Mouse (Mus musculus): ENCODE measurements around the gene Irgq. TPM values are rescaled to one million over a fixed set of nuclear protein-coding genes. Genes with fewer than 3 reads are reported as not detected.
"Not testable (repeated sequence)": the region's sequence is repeated elsewhere in the genome, so short reads cannot be mapped to it uniquely, and the experiment has no call there.

Irgq gene
- 2.8 and 3.1 TPM in 2 replicates for polyA plus RNA-seq (2016; fragmentation: Nextera tagmentation; extraction: Ambion mirVana)

GRCm38 (mm10) chr7:24530062-24530931 is at the start of gene Irgq:
Gene Irgq, plus strand, starts transcription at chr7:24530689.
- ATAC-seq = peak; percentile 92
- H3K9ac ChIP-seq = peak within 1 kb of the TSS; percentile 75
- WGBS (ENCODE audit: insufficient replicate concordance) = under 1% methylated on average over 44 of the region's 44 CpGs
- H3K27me3 ChIP-seq (replicated peaks) = peaks cover 12% of the 10 kb centered on the region; the same call in 1 of the 2 replicates
- H3K4me1 ChIP-seq = peaks cover 33% of the 10 kb centered on the region
- H3K4me2 ChIP-seq = peak within 1 kb of the TSS; percentile 93
- peak within 1 kb of the TSS; percentile 81 for H3K27ac ChIP-seq
- H3K9me3 ChIP-seq (replicated peaks) = no peaks in the 10 kb centered on the region
- peaks cover 27% of the 10 kb centered on the region for H3K36me3 ChIP-seq
- peak within 1 kb of the TSS; percentile 74 for H3K4me3 ChIP-seq

- 14% methylated on average over 14 of the region's 14 CpGs for WGBS (ENCODE audit: insufficient replicate concordance)
- Histone ChIP-seq H3K27me3 (replicated peaks) (peaks cover 80% of the 10 kb centered on the region), H3K4me3 (peak overlapping the region; percentile 61), H3K9me3 (replicated peaks) (no peaks in the 10 kb centered on the region; the same call in 1 of the 2 replicates), H3K27ac (no peak overlapping the region), H3K36me3 (no peaks in the 10 kb centered on the region), H3K4me2 (peak overlapping the region; percentile 78), H3K4me1 (peaks cover 14% of the 10 kb centered on the region), H3K9ac (no peak overlapping the region)
- ATAC-seq = peak; percentile 24
Observed at GRCm38 (mm10) chr7:24480986-24481473, 49.5 kb upstream of the Irgq start.

- Histone ChIP-seq H3K9ac (peak within 1 kb of the TSS; percentile 57), H3K4me3 (peak within 1 kb of the TSS; percentile 61), H3K36me3 (no peaks in the 10 kb centered on the region), H3K27me3 (replicated peaks) (peaks cover 86% of the 10 kb centered on the region), H3K4me1 (peaks cover 15% of the 10 kb centered on the region), H3K27ac (no peak within 1 kb of the TSS), H3K9me3 (replicated peaks) (no peaks in the 10 kb centered on the region; the same call in 1 of the 2 replicates), H3K4me2 (peak within 1 kb of the TSS; percentile 78)
- ATAC-seq = peak; percentile 74
- WGBS (ENCODE audit: insufficient replicate concordance) = under 1% methylated on average over 78 of the region's 83 CpGs
Observed at GRCm38 (mm10) chr7:24481474-24482207, 48.8 kb upstream of the Irgq start, which contains the start of gene Cadm4. Gene Cadm4, plus strand, starts transcription at chr7:24482023.

GRCm38 (mm10) chr7:24482208-24483020 is 48.1 kb upstream of the Irgq start:
- no peaks in the 10 kb centered on the region; the same call in 1 of the 2 replicates for H3K9me3 ChIP-seq (replicated peaks)
- 3% methylated on average over 17 of the region's 38 CpGs for WGBS (ENCODE audit: insufficient replicate concordance)
- H3K27me3 ChIP-seq (replicated peaks) = peaks cover 93% of the 10 kb centered on the region
- peak overlapping the region; percentile 57 for H3K9ac ChIP-seq
- peak overlapping the region; percentile 61 for H3K4me3 ChIP-seq
- H3K27ac ChIP-seq = no peak overlapping the region
- H3K4me1 ChIP-seq = peaks cover 21% of the 10 kb centered on the region
- H3K4me2 ChIP-seq = peak overlapping the region; percentile 78
- ATAC-seq = no peak; the same call in 1 of the 2 replicates
- H3K36me3 ChIP-seq = no peaks in the 10 kb centered on the region

GRCm38 (mm10) chr7:24483291-24483690 is 47.2 kb upstream of the Irgq start:
- H3K27ac ChIP-seq; H3K4me3 ChIP-seq; H3K4me2 ChIP-seq; H3K9ac ChIP-seq; H3K9me3 ChIP-seq (replicated peaks); H3K36me3 ChIP-seq; ATAC-seq: not testable (repeated sequence)
- 37% methylated on average over 6 of the region's 6 CpGs for WGBS (ENCODE audit: insufficient replicate concordance)
- Histone ChIP-seq H3K4me1 (peaks cover 21% of the 10 kb centered on the region), H3K27me3 (replicated peaks) (peaks cover 90% of the 10 kb centered on the region)

GRCm38 (mm10) chr7:24485481-24485880 is 45.0 kb upstream of the Irgq start:
- H3K4me1 ChIP-seq = peaks cover 21% of the 10 kb centered on the region
- no peak overlapping the region for H3K27ac ChIP-seq
- no peak for ATAC-seq
- no peak overlapping the region for H3K9ac ChIP-seq
- no peak overlapping the region for H3K4me3 ChIP-seq
- WGBS (ENCODE audit: insufficient replicate concordance) = 64% methylated on average over 9 of the region's 9 CpGs
- H3K36me3 ChIP-seq = no peaks in the 10 kb centered on the region
- no peak overlapping the region for H3K4me2 ChIP-seq
- peaks cover 73% of the 10 kb centered on the region for H3K27me3 ChIP-seq (replicated peaks)
- no peaks in the 10 kb centered on the region for H3K9me3 ChIP-seq (replicated peaks)

GRCm38 (mm10) chr7:24486654-24487130 is 43.8 kb upstream of the Irgq start:
- Histone ChIP-seq H3K27me3 (replicated peaks) (peaks cover 64% of the 10 kb centered on the region), H3K36me3 (no peaks in the 10 kb centered on the region), H3K27ac (no peak overlapping the region), H3K4me2 (no peak overlapping the region), H3K9ac (no peak overlapping the region), H3K9me3 (replicated peaks) (no peaks in the 10 kb centered on the region), H3K4me1 (peaks cover 13% of the 10 kb centered on the region), H3K4me3 (no peak overlapping the region)
- 0 out of 2 replicates have a peak, but pooled peaks have one; percentile 22 for ATAC-seq
- 45% methylated on average over 9 of the region's 9 CpGs for WGBS (ENCODE audit: insufficient replicate concordance)

- H3K4me3 ChIP-seq = no peak overlapping the region
- peaks cover 57% of the 10 kb centered on the region for H3K27me3 ChIP-seq (replicated peaks)
- peak; percentile 40 for ATAC-seq
- 0 out of 2 replicates have a peak overlapping the region, but pooled peaks have one; percentile 14 for H3K9ac ChIP-seq
- H3K27ac ChIP-seq = no peak overlapping the region
- no peak overlapping the region for H3K4me2 ChIP-seq
- WGBS (ENCODE audit: insufficient replicate concordance) = 25% methylated on average over 3 of the region's 3 CpGs
- H3K9me3 ChIP-seq (replicated peaks) = no peaks in the 10 kb centered on the region
- no peaks in the 10 kb centered on the region for H3K36me3 ChIP-seq
- peaks cover 7% of the 10 kb centered on the region; the same call in 1 of the 2 replicates for H3K4me1 ChIP-seq
Observed at GRCm38 (mm10) chr7:24487403-24487802, 43.1 kb upstream of the Irgq start.

GRCm38 (mm10) chr7:24488303-24488702 is 42.2 kb upstream of the Irgq start:
- Histone ChIP-seq H3K36me3 (no peaks in the 10 kb centered on the region), H3K9me3 (replicated peaks) (no peaks in the 10 kb centered on the region), H3K4me1 (peaks cover 7% of the 10 kb centered on the region; the same call in 1 of the 2 replicates), H3K27me3 (replicated peaks) (peaks cover 48% of the 10 kb centered on the region), H3K4me3 (no peak overlapping the region), H3K27ac (no peak overlapping the region), H3K9ac (no peak overlapping the region), H3K4me2 (no peak overlapping the region)
- 81% methylated on average over 8 of the region's 8 CpGs for WGBS (ENCODE audit: insufficient replicate concordance)
- no peak for ATAC-seq

- WGBS (ENCODE audit: insufficient replicate concordance) = 9% methylated on average over 43 of the region's 43 CpGs
Observed at GRCm38 (mm10) chr7:24499856-24500577, 30.5 kb upstream of the Irgq start.

More at GRCm38 (mm10) chr7:24499856-24500577, 30.5 kb upstream of the Irgq start:
- ATAC-seq = no peak
- Histone ChIP-seq H3K4me2 (peak overlapping the region; percentile 52), H3K4me3 (peak overlapping the region; percentile 18; the same call in 1 of the 2 replicates), H3K27ac (no peak overlapping the region), H3K4me1 (peaks cover 21% of the 10 kb centered on the region), H3K36me3 (no peaks in the 10 kb centered on the region), H3K27me3 (replicated peaks) (peaks cover 86% of the 10 kb centered on the region), H3K9me3 (replicated peaks) (peaks cover 7% of the 10 kb centered on the region; the same call in 1 of the 2 replicates), H3K9ac (no peak overlapping the region)
